Mouse (Mus musculus) spleen, adult 2 months (tissue): ENCODE data around the gene Sftpa1.

Source experiments
- CTCF ChIP-seq: fragments of 200-500 bp; IDR thresholded peaks from 2 replicates; pipeline ENCODE4 v1.5.1; 2011; ENCODE audit warnings: mild to moderate bottlenecking, inconsistent platforms; ENCODE audit not compliant: insufficient read depth, insufficient read length, insufficient replicate concordance; ENCODE audit errors: extremely low read depth
- POLR2A ChIP-seq: fragments of 200-500 bp; IDR thresholded peaks from 2 replicates; pipeline ENCODE4 v1.6.1; 2011; ENCODE audit warnings: low read depth, low read length, inconsistent platforms

DNA sequence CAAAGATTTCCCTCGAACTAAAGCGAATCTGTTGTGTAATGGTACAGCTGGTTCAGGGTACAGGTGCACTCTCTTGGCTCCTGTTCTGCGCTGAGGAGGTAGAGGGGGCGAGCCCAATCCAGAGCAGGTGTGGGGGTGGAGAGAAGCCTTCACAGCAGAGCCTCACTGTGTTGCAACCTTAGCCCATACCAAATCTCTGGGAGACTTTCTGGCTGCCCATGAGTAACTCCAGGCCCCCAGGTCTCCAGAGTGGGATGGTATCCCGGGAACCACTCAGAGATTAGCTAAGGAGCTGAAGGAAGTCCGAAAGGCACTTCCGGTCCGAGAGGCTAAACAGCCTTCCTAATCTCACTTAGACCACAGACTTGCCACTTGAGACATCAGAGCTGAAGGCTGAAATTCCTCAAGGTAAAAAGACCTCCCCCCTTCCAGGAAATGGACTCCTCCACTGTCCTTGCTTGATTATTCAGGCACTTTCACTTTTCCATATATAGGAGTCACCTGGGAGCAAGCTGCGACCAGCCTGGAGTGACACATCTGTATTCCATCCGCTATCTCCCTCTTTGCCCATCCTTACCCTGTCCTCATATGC lies 26.6 kb upstream of the Sftpa1 start, which contains the start of gene Mat1a:
- TF ChIP-seq POLR2A, result no peak
- TF ChIP-seq CTCF, result no peak
